Mouse (Mus musculus) layer of hippocampus, postnatal 10 days (tissue): Measurements from ENCODE around the gene Sorbs2. TPM values are rescaled to one million over a fixed set of nuclear protein-coding genes. Genes with fewer than 3 reads are reported as not detected.

Experiments used
- DNase-seq, 2 experiments: peaks; one replicate each; pipeline ENCODE4 v3.0.0; 2021; ENCODE audit warnings: low spot score in 2 of 2
- total RNA-seq, 2 experiments: library from RNA; stranded (reverse); gene quantifications; 2 replicates each; pipeline ENCODE4 v1.2.3; 2021

Sorbs2 gene
- total RNA-seq, 2 experiments from 2014 or later: 132 to 149 TPM

DNA sequence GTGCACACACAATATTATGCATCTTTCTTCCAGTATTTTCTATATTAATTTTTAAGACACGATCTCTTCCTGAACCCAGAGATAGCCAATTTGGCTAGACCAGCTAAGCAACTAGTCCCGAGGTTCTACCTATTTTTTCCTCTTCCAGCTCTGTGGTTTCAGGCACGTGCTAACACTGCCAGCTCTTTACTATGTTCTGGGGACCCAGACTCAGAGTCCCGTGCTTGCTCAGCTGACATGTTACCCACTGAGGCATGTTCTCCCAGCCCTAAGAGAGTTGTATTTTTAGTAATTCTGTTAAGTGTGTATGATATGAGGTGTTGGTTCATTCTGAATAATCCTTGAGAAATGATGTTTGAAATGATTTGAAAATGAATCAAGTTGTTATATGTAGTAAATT is 62.5 kb downstream of the Sorbs2 start:
- DNase-seq: no peak

DNA sequence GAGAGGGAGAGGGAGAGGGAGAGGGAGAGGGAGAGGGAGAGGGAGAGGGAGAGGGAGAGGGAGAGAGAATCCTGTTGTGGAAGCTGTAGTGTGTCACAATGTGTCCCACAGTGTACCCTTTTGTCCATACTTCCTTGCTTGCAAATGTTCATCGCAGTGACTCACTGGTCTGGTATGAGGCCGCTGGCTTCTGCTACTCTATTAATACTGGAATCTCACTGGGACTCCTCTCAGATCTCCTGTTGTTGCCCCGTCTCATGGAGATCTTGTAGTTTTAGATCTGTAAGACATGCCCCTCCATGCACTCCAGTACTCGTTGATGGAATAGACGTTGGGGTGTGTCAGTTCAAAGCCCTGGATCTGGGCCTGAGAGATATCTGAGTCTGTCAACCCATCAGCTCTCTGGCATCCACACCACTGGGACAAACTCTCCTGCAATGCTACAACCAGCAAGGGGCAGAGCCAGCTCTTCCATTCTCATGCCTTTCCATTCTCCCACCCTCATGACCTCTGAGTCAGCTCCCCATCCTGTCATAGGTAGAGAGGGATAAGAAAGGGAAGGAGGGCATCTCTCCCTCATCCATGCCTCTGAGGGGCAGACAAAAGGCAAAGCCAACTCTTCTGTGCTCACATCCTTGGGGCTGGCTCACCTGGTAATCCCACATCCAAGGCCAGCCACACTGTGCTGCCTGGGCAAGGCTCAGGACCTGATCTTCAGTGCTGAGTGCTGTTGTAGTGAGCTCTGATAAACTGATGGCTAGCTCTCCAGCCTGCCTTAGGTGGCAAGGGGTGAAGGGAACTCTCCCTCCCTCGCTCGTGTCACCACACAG is 72.3 kb downstream of the Sorbs2 start:
- no peak for DNase-seq

DNA sequence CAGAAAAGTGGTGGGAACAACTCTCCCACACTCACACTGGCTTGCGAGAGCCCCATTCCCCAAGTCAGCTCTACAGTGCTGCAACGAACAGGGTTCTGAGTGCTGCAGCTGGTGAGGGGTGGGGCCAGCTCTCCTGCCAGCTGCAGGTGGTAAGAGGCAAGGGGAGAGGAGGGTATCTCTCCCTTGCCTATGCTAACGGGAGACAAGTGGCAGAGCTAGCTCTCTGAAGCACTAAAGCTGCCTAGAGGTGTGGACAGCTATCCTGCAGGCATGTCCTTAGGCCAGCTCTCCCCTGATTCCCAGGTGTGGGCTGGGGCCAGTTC is 72.9 kb downstream of the Sorbs2 start:
- DNase-seq: no peak

DNA sequence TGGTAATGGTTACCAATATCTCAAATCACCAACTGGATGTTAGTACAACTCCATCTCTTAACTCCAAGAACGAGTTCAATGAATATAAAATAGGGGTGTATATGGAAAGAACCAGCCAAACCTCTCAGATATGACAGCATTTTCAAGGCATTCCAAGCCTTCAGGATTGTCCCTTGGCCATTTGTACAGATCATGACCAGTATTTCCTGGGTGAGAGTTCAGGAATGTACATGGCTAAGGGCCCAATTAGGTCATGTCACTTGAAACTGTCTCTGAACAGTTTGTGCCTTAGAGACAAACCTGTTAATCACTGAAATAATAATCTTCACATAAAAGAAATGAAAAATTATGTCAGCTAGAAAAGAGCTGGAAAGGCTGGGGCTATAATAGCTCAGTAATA is 76.3 kb downstream of the Sorbs2 start:
- DNase-seq: no peak

DNA sequence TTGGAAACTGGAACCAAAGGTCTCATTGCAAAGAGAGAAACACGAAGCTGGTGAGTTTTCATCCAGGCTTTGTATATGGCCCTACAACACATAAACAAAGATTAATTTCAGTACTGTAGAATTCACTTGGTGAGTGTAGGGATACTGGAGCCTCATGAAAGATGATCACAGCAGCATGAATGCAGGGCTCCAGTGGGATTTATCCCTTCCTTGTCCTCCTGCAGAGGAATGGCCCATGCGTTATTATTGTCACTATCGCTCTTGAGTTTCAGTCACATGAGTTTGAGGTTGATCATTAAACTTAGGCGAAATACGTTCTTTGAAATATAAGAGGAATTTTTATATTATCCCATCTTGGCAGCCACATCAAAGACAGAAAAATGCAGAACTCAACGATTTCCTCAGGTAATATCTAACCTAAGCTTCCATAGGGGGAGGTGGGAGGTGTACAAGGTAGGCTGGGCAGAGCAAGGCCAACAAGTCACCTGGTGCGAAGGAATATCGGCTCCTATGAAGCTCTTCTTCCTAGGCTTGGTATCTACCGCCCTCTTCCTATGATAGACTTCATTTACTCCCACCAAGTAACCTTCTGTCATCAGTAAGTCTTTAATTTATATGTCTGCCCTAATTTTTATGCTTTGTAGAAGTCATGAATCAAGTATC is 76.9 kb downstream of the Sorbs2 start:
- no peak for DNase-seq

DNA sequence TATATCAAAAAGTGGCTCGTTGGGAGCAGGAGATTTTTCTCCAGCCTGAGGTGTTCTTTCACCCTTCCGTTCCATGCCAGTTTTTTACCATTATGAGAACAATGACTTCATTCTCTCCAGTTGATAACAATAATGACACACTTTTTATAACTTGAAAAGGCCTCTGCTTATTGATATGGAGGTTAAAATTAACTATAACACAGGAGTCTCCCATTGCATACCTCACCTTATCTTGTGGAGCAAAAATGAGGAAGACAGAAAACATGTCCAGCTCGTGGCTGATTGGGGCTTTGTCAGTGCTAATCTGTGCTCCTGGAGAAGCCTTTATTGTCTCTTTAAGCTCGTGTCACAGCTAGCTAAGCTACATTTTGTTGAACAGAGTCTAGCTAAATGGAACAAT is 77.6 kb downstream of the Sorbs2 start:
- DNase-seq: no peak

DNA sequence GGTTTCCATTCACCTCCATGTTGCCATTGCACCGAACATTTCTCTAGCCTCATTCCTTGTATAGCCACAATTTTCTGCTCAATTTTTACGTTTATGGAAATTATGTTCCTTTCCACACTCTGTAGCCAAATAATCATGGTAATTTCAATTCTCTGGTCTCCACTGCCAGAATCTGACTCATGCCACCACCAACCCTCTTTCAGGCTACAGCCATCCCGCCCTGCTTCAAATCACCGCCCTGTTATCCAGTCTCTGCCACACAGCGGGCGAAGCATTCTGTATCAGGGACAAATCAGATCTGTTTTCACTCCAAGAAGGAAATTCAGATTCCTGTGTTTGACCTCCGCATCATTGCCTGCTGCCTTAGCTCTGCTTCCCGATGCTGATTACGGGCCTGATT is 79.4 kb downstream of the Sorbs2 start:
- DNase-seq: no peak

DNA sequence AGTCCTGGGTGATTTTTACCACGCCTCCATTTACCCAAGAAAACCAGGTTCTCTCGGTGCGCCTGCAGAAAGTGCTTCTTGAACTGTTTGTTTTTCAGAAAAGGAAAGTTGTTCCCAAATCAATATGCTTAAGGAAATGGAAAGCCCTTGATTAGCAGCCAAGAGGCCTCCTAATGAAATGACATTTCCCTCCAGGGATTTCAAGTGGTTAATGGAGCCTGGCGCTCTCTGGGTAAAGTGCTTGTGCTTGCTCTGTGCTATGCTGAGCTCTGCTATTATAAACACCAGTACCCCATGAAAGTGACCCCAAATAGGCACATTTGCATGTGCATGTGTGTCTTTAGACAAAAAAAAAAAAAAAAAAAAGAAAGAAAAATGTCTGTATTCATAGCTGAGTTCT is 84.3 kb downstream of the Sorbs2 start:
- no peak for DNase-seq

DNA sequence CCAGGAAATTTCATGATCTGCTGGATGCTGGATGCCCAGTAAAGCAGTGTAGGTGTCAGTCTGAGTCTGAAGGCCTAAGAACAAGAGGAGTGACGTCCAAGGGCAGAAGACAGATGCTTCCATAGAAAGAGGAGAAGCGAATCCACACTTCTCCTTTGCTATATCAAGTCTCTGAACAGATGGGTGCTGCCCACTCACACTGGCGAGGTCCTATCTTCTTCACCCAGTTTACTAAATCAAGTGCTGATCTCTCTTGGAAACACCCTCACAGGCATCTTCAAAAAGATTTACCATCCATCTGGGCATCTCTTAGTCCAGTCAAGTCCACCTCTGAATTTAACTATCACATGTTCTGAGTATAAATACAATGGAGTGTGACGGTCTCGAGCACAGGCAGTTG is 86.1 kb downstream of the Sorbs2 start:
- no peak for DNase-seq

DNA sequence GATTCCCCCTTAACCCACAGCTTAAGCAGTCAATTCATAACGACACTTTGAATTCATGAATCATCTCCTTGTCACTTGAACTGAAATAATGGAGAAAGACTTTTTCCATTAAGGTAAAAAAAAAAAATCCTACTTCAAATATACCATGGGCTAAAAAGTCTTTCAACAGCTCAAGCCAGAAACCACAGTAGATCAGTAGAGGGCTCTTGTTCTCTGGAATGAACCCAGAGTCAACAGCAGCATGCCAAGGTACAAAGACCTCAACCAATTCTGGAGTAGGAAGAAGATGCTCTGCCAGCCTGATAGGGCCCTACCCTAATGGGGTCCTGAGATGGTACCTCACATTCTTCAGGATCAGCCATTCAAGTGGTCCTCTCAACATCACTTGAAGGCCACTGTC is 88.4 kb downstream of the Sorbs2 start:
- DNase-seq: no peak

DNA sequence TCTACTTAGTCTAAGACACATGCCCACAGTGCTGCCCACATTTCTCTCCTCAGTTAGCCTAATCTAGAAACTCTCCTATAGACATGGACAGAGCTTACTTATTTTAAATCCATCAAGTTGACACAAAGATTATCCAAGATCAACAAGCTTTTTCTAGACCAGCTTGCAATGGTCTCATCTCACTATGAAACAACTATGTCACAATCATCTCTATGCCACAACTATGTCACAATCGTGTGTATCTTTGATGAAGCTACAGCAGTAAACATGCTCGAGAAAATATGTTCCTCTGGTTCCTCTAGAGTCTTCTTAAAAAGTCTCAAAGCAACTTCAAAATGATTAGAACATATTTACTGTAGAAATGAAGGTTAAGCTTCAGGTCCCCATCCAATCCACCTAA is 89.0 kb downstream of the Sorbs2 start:
- no peak for DNase-seq

DNA sequence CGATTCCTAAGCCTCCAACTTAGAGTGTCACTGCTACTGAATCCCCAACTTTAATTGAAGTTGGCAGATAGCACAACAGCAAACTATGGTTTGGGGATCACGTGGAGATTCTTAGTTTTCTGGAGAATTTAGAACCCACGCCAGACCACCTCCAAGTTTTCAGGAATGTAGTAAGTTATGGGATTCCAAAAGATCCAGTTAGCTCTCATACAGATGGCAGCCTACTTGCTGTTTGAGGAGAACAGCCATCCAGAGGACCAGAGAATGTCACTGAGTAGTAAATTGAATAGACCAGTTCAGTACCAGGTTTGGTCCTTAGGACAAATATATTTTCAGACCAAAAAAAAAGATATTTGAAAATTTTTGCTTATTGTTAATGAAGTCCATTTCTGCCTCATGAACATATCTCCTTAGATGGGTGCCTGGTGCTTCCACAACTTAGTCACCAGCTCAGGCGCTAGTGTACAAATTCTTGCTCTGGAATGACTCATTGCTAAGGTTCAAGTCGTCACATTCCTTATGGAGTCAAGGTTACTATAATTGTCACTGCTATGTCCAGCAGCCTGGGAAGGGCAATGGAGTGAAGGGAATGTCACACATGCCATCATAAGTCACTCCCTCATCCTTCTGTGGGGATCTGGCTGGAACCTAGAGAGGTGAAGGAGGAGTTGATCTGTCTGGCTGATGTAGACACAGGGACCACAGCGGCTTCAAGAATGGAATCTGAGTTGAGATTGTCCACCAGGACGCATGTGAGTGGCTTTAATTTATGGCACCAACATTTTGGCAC is 90.2 kb downstream of the Sorbs2 start:
- no peak for DNase-seq

DNA sequence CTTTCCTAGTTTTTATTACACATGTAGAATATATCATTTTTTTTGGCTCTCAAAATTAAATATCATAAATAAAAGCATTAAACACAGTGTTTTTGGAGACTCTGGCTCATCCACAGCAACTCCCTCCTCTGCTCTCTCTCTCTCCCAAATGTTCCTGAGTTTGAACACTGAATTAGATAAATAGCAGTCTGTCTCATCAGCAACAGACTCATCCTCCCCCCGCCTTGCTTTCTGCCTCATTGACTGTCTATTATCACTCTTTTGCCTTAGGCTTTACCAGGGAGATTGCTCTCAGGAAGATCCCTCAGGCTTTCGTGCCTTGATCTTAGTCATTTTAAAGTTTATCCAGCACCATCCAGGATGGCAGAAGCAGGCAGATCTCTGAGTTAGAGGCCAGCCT is 91.3 kb downstream of the Sorbs2 start:
- DNase-seq: no peak

DNA sequence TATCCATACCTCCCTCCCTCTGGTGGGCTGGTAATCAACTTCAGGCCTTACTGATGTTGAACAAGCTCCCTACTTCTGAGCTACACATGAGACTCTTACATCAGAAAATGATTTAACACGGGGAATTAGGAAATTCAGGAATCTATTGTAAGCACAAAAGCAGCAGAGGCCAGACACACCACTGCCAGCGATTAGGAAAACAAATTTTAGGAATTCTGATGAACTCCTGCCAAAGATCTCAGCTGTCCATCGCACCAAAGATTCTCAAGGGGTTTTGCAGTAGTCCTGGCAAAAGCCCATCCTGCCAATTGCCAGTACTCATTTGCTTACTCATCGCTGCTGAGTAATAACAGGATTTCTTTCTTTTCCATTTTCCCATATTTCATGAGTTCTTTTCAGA is 94.4 kb downstream of the Sorbs2 start:
- DNase-seq: no peak

DNA sequence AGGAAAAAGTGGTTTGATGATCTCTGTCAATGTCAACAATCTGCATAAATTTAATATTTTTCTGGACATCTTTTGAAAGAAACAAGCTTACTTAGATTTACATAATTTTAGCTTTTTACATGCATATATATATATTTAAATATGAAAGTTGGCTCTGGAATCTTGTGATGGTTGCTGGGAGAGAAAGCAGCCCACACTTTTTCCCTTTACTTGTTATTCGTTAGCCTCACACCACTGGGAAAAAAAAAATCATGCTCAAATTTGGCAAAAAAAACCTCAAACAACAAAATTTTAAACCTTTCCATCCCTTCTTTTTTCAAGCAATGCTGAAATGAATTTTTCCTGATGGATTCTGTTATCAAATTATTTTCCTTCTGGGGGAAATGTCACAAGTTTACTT is 97.8 kb downstream of the Sorbs2 start:
- no peak for DNase-seq

DNA sequence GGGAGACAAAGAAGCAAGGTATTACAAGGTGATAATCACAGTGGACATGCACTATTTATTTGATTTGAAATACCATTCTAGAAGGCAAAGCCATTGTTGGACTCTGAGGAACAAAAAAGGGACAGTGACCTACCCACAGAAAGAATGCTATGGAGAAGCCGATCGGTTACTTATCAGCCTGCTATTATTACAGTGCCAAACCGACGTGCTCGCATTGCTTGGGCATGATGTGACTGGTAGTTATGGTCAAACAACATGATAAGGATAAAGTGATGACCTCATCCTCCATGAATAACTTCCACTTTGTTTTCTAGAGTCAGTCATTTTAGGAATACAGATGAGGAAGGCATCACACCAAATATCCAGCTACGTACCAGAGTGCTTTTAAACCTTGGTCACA is 99.4 kb downstream of the Sorbs2 start:
- no peak for DNase-seq

DNA sequence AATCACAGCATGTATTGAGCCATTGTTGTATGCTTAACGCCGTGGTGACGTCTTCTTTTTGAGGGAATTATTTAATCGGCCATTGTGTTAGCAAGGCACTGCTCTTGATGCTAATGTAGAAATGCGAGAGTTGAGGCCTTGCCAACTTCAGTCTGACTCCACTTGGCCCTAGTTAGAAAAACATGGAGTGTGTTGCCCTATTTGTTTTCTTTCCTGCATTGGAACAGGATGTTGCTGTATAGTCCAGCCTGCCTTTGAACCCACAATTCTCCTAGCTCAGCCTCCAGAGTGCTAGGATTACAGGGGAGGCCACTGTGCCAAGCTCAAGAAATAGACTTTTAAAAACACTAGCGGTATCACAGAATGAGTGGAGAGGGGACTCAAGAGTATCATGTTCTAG is 100.8 kb downstream of the Sorbs2 start:
- DNase-seq: no peak

DNA sequence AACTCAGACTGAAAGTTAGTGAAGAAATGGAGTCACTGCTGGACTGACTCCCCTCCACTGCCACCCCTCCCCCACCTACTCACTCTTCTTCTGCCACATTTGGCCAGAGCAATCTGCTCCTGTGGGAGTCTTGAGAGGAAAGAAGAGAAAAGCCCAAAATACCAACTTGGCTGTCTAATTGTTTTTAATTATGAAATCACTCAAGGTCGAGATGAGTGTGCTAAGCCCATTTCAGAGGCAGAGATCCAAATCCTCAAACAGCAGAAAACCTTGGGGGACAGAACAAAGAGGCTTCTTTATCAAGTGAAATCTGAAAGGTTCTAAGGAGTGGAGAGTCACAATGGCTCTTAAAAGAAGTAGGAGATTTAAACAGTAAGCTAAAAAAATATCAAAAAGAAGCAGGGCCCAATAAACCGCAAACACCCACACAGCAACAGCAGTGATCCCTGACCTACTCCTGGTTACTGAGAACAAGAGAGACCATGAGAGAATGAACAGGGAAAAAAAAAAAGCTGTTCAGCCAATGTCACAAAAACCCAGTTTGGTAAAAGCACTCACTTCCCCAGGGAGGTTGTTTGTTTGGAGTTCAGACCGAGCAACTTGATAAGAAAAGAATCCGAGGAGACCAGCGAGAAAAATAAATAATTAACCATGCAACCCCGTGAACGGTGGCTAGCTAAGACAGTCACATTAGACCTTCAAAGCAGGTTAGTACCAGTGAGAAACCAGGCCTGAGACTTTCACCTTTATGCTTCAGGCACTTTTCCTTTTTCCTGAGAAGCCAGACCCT is 103.0 kb downstream of the Sorbs2 start:
- DNase-seq: no peak

DNA sequence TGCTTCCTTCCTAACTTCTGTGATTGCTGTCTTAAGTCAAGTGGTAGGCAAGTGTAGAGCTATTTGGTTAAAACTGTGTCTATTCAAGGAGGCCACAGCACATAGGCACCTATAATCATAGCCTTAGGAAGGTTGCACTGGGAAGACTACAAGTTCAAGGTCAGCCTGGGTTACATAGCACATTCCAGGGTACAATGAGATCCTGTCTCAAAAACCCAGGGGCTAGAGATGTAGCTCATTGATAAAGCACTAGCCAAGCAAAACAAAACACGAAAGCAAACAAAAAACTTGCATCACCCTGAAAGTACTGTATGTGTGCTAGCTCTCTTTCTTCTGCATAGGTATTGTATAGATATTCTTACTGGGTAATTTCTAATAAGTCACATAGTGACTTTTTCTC is 103.7 kb downstream of the Sorbs2 start:
- no peak for DNase-seq

DNA sequence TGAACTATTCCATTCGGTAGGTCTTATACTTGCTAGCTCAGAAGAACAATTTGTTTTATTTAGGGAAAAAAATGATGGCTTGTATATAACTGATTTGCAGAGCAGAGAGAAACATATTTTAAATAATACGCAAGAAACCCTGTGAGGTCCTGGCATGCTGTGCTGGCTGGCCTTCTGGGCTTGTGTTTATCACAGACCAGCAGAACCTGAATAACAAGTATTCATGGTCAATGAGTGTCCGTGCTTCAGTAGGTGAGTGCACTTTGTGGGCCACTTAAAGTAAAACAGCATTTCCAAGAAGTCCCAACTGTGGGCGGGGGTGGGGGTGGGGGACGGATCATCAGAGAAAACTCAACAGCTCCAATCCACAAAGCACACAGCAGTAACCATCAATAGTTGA is 107.0 kb downstream of the Sorbs2 start:
- no peak for DNase-seq

DNA sequence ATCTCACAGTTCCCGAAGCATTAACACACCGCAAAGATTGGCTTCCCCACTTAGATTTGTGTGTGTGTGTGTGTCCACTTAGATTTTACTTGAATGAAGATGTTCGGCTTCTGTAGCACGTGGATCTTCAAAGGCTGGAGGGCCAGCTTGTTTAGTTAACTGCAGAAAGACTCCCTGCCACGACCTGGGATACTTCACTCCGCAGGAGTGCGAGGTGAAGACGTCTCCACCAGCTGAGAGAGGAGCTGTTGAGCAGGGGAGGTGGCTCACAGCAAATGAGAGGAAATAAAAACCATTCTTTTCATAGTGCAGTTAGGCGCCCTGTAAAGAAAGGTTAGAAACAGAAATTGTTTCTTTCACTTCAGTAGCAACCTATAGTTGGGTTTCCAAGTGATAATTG is 107.5 kb downstream of the Sorbs2 start:
- no peak for DNase-seq

DNA sequence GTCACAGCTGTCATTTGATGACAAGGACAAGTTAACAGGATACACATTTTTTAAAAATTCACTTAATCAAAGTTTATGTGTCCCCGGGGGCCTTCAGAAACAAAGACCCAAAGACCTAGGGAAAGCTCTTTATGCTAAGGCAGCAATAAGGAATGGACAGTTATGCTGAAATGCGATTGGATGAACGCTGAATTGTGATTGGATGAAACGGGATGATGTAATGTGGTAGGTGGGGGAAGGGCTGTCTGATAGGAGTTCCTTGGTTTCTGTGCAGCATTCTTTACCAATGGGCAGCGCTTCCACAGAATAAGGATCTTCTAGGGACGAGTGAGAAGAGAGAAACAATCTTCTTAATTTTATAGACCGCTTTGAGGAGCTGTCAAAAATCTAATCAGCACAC is 108.0 kb downstream of the Sorbs2 start:
- DNase-seq: no peak
